Mouse (Mus musculus) thymus, postnatal 10 days (tissue): ENCODE results near the gene Rint1.
A peak's percentile ranks its signal among the peaks of the same experiment; 100 is the strongest.
"Not testable (repeated sequence)": the region's sequence is repeated elsewhere in the genome, so short reads cannot be mapped to it uniquely, and the experiment has no call there.

Experiments
- DNase-seq, 2 experiments: peaks; one replicate each; pipeline ENCODE4 v3.0.0; 2021; ENCODE audit warnings: low spot score in 2 of 2

The Rint1 gene

DNA sequence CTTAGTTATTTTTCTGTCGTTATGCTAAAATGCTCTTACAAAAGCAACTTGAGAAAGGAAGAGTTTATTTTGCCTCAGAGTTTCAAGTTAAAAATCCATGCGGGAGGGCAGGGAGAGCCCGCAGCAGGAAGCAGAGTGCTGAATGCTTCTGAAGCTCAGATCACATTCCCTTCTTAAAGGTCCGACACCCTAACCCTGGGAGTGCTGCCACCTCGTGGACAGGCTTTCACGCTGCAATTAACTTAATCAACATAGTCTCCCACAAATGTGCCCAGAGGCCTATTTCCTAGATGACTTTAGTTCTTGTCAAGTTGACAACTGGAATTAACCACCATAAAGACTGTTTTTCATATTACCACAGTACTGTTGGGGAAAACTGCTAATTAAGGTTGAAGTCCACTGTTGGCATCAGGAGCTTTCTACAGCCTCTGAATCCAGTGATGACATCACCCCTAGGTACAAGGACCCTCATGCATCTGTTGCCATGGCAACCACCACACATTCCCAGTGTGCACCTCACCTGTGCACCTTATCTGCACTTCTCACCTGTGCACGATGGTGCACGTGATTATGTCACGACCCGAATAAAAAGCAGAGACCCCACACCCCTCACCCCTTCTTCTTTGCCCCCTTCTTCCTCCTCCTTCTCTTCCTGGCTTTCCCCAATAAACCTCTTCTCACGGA is 39.0 kb downstream of the Rint1 start:
- peak; percentile 23 to 78 for DNase-seq

DNA sequence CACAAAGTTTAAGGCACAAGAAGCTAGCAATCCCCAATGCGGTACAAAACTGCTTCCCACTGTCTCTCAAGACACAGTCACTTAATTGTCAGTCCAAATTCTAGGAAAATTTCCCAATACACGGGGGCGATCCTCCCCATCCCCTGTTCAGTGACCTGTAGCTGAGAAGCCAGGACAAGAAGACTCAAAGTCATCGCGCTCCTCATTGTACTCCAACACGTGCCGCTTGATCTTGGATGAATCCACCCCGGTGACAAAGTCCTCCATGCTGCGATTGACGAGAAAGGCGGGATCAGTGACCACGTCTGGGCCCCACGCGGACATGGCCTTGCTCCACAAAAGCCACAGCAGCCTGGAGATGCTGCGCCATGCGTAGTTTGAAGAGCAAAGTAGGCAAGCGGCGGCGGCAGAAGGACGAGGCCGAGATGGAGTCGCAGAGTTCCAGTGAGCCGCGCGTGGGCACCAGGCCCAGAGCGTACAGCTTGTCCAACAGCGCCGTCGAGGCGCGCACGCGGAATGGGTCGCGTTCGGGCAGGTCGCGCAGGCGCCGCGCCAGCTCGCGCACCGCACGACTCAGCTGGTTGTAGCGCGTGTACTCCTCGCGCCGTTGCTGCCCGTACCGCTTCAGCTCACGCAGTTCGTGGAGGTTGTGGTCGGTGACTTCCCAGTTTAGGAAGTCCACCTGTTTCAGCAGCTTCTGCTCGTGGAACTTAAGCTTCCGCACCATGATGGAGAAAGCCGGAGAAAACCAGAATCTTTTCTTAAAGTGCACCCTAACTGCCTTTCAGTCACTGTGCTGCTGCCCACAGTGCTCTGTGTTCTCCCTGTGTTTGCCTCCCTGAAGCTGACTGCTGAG is 43.6 kb downstream of the Rint1 start:
- DNase-seq, result no peak

DNA sequence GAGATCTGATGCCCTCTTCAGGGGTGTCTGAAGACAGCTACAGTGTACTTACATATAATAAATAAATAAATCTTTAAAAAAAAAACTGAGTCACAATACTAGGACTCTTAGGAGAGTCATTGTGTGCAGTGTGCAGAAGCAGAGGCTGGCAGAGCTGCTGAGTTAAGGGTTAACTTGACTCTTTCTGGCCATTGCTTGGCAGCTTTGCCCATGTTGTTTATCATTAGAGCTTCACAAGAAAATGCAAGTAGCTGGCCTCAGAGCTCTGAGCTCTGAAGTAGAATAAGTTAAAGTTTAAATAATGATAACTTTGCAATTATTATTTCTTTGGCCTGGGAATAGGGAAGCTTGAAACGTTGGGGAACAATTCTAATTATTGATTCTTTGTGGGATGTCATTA is 48.2 kb downstream of the Rint1 start:
- not testable (repeated sequence) for DNase-seq

- DNase-seq, result no peak
Observed at GRCm38 (mm10) chr5:23838158-23838557, 50.6 kb downstream of the Rint1 start.

DNA sequence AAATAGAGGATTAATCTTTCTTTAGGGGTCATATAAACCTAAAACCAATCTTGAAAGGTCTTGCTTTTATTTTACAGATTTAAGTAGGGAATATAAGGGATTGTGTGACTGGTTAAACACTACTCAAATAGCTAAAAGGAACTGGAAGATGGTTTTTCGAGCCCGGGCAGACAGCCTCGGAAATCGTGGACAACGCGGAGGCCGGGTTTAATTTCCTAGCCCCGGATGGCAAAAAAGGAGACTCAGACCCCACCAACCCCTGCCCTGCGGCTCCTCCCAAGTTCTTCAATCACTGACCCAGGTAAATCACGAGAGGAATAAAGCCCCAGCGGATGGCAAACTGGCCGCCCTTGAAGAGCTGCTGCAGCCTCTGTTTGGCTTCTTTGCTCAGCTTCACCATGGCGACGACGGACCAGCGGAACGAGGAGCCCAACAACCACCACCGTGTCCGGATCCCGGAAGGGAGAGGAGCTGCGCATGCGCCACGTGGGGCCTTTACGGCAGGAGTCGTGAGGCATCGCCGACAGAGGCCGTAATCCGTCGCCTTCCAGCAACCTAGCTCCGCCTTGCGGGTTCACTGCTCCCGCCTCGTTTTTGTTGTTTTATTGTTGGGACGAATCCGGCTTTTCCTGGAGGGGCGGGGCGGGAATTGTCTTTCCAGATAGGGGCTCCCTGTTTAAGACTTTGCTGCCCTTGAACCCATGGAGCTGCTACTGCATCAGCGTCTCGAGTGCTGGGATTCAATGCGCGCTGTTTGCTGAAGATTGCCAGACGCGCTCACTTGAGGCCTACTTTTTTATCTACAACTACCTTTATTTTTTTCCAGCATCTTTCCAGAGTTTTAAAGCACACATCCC is 56.4 kb downstream of the Rint1 start, which contains the start of gene Tomm7:
Tomm7 (minus strand) TSS at position 488 of the 857 bp plus-strand sequence.
- peak; percentile 94 to 96 for DNase-seq

- DNase-seq, result no peak
Observed at GRCm38 (mm10) chr5:23844531-23844841, 57.0 kb downstream of the Rint1 start.

- no peak for DNase-seq
Observed at GRCm38 (mm10) chr5:23845141-23845540, 57.6 kb downstream of the Rint1 start.

DNA sequence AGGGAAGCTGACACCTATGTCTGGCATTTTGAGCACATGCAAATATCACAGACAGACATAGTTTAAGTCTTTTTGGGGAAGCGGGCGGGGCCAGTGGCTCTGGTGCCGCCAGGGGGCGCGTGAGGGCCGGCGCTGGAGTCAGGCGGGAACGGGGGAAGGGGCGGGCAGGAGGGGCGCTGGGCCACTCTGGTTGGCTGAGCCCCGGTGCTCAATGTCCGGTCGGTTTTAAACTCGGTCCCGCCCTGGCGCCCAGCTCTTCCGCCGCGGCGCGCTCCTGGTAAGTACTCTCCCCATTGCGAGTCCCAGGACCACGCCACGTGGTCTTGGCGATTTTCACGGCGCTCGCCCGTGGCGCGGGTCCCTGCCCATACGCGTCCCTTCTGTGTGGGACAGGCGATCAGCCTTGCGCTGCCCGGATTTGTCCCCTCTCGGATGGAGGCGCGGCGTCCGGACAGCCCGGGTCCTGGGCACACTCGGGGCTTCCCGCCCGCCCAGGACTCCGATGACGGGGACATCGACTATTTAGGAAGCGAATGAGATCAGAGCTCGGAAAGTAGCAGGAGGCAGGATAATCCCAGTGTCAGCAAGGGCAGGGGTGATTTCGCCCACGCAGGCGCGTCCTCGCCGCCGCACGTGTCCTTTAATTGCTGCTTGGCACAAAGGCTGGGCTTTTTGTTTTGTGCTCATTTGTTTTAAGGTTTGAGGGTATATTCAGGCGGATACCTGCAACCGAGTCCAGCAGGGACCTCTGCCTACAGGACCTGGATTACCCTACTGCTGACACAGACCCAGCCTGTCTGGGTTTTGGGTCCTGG is 63.0 kb downstream of the Rint1 start:
- DNase-seq, result peak; percentile 86 to 97

GRCm38 (mm10) chr5:23851160-23851555 is 63.6 kb downstream of the Rint1 start:
- not testable (repeated sequence) for DNase-seq

- DNase-seq, result not testable (repeated sequence)
Observed at GRCm38 (mm10) chr5:23852916-23853315, 65.4 kb downstream of the Rint1 start.

DNA sequence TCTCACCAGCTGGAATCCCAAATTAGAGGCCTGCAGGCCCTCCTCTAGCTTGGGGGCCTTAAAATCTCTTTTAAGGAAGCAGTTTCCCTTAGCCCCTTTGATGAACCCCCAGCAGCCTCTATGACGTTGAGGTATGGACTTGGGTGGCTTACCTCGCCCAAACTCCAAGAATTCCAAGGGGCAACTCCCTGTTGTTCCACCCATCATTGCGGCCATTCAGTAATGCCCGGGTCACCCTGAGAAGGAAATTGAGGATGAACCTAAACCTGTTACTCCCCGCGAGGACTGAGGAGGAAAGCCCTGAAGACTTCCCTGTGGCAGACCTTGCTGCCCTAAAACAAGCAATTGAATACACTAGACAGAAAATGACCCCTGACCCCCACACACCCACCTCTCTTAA is 68.0 kb downstream of the Rint1 start:
- DNase-seq, result no peak

DNA sequence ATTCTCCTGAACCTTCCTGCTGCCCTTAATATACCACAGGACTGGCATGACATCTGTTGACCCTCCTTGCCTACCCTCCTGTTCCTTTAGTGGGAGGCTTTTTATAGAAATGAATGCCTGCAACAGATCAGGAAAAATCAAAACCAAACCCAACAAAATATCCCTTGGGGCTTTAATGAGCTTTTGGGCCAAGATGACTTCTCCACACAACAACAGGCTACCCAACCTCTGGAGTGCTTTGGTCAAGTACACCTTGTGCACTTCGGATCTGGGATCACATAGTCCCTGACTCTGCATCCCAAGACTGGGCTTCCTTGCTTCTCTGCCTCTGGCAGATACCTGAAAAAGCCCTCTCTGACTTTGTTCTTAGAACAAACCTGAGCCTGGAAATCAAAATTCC is 68.7 kb downstream of the Rint1 start:
- no peak for DNase-seq

GRCm38 (mm10) chr5:23857189-23857588 is 69.7 kb downstream of the Rint1 start:
- DNase-seq, result no peak

GRCm38 (mm10) chr5:23858001-23858400 is 70.5 kb downstream of the Rint1 start:
- no peak for DNase-seq

DNA sequence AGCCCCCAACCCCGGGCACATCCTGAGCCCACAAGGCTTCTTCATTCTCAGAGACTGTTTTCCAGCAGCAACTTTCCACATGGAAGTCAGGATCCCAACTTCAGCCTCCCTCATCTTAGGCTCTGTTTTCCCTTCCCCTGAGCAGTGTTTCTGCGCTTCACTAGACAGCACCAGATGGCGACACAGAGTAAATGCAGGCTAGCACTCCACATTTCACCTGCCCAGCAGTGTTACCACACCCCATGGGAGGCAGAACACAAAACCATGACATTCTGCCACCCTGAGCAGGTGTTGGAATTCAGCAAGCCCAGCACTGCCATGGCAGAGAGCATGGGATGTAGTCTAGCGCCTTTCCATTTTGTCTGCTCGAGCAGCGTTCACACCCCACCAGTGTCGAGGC is 71.1 kb downstream of the Rint1 start:
- no peak for DNase-seq

- DNase-seq, result no peak
Observed at GRCm38 (mm10) chr5:23859087-23859718, 71.7 kb downstream of the Rint1 start.

GRCm38 (mm10) chr5:23859896-23860295 is 72.4 kb downstream of the Rint1 start:
- no peak for DNase-seq

GRCm38 (mm10) chr5:23861721-23862120 is 74.2 kb downstream of the Rint1 start:
- no peak for DNase-seq

DNA sequence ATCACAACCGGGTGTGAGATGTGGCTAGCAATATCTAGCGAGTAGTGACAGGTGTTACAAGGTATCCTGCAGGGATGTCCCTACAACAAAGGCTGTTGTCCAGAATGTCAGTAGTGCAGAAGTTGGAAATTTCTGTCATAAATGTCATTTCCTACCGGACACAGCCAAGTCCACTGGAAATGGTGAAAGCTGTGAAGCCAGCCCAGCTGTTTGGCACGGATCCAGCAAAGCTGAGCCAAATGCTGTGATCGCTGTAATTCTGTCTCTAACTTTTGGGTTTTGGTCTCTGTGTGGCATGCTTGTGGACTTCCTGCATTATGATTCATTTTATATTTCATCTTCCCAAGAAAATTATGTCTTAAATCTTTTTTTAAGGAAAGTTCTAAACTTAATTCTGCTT is 74.8 kb downstream of the Rint1 start:
- no peak for DNase-seq

GRCm38 (mm10) chr5:23863166-23864053 is 75.9 kb downstream of the Rint1 start:
- no peak for DNase-seq
